Mouse (Mus musculus) heart, embryonic 14.5 days (tissue): ENCODE results near the gene Fam83e. TPM values are rescaled to one million over a fixed set of nuclear protein-coding genes. Genes with fewer than 3 reads are reported as not detected.

ENCODE experiments used
- ATAC-seq: fragments of 200-750 bp; cut with Nextera tagmentation; 2 replicates; pipeline ENCODE4 v1.8.0; 2017; ENCODE audit warnings: low read depth, moderate TSS enrichment; ENCODE audit not compliant: insufficient number of reproducible peaks, insufficient read depth, low FRiP score
- H3K27ac ChIP-seq, 2 experiments: fragments of 200-500 bp in 1 of 2; fragments of 300-500 bp in 1 of 2; sonication (generic) in 1 of 2; replicated peaks in 1 of 2; 2 replicates each; pipeline ENCODE4 v1.5.1; 2012 to 2014; ENCODE audit warnings: low read depth in 2 of 2, low read length in 2 of 2, control low read depth in 1 of 2, mild to moderate bottlenecking in 1 of 2, mixed read lengths in 1 of 2; ENCODE audit not compliant: control insufficient read depth in 1 of 2, insufficient read depth in 1 of 2
- H3K27me3 ChIP-seq: fragments of 300-500 bp; sonication (generic); 2 replicates; pipeline ENCODE4 v1.6.1; 2014; ENCODE audit warnings: mild to moderate bottlenecking, low read length, control low read depth; ENCODE audit not compliant: control insufficient read depth, insufficient read depth
- H3K36me3 ChIP-seq: fragments of 300-500 bp; sonication (generic); 2 replicates; pipeline ENCODE4 v1.6.1; 2014; ENCODE audit warnings: mild to moderate bottlenecking, control low read depth, low read length, mixed read lengths; ENCODE audit not compliant: control insufficient read depth, insufficient read depth
- H3K4me1 ChIP-seq, 2 experiments: fragments of 200-500 bp in 1 of 2; fragments of 300-500 bp in 1 of 2; sonication (generic) in 1 of 2; 2 replicates each; pipeline ENCODE4 v1.6.1; 2012 to 2014; ENCODE audit warnings: low read length in 2 of 2, control low read depth in 1 of 2, mixed read lengths in 1 of 2; ENCODE audit not compliant: control insufficient read depth in 2 of 2, insufficient read depth in 2 of 2
- H3K4me2 ChIP-seq: fragments of 300-500 bp; sonication (generic); 2 replicates; pipeline ENCODE4 v1.6.1; 2014; ENCODE audit warnings: mild to moderate bottlenecking, low read length
- H3K4me3 ChIP-seq, 2 experiments: fragments of 200-500 bp in 1 of 2; fragments of 300-500 bp in 1 of 2; sonication (generic) in 1 of 2; 2 replicates each; pipeline ENCODE4 v1.5.1; 2012 to 2014; ENCODE audit warnings: low read length in 2 of 2, mild to moderate bottlenecking in 2 of 2, control low read depth in 1 of 2, low read depth in 1 of 2, moderate library complexity in 1 of 2; ENCODE audit not compliant: control insufficient read depth in 1 of 2, insufficient read depth in 1 of 2
- H3K9ac ChIP-seq: fragments of 300-500 bp; sonication (generic); 2 replicates; pipeline ENCODE4 v1.6.1; 2014; ENCODE audit warnings: mild to moderate bottlenecking, low read length
- H3K9me3 ChIP-seq: fragments of 300-500 bp; sonication (generic); 2 replicates; pipeline ENCODE4 v1.6.1; 2016; ENCODE audit warnings: low read length, control low read depth; ENCODE audit not compliant: control insufficient read depth
- WGBS: fragments of 180-500 bp; shearing (Covaris S2); extraction: QIAGEN DNeasy Blood & Tissue Kit; methylation state at CpG from one replicate; pipeline ENCODE4 v1.1.7; 2014; 5-methylcytosine and 5-hydroxymethylcytosine counted together
- polyA plus RNA-seq: library from polyadenylated mRNA; unstranded; fragments of >200 nt; fragmentation: Nextera tagmentation; extraction: Ambion mirVana; gene quantifications from 2 replicates; pipeline ENCODE4 v1.2.1, GENCODE M21; 2014

The Fam83e gene
- polyA plus RNA-seq, 1 experiment from 2014 or later = 0.31 TPM

DNA sequence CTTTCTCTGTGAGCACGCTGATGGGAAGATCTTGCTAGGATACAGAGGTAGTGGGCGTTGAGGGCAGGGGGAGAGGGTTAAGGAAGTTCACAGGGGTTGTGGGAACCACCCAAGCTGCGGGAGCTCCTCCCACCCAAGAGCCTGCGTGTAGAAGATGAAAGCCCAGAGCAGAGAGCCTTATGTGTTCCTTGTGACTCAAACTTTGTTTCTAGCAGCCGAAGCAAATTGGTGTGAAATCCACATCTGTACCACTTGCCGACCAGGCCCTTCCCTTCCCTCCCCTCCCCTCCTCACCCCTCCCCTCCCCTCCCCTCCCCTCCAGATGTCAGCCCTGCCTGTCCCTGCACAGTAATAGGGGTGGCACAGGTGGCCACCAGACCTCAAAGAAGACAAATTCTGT, 25.9 kb upstream of the Fam83e start:
- no peaks in the 10 kb centered on the region for H3K9me3 ChIP-seq
- H3K27ac ChIP-seq = no peak overlapping the region
- H3K4me3 ChIP-seq = no peak overlapping the region
- H3K36me3 ChIP-seq = no peaks in the 10 kb centered on the region
- ATAC-seq = no peak
- WGBS = 37% methylated on average over 6 of the region's 6 CpGs
- H3K9ac ChIP-seq = no peak overlapping the region
- peaks cover 4 to 14% of the 10 kb centered on the region in 2 experiments for H3K4me1 ChIP-seq
- H3K27me3 ChIP-seq = peaks cover 18% of the 10 kb centered on the region
- H3K4me2 ChIP-seq = no peak overlapping the region

DNA sequence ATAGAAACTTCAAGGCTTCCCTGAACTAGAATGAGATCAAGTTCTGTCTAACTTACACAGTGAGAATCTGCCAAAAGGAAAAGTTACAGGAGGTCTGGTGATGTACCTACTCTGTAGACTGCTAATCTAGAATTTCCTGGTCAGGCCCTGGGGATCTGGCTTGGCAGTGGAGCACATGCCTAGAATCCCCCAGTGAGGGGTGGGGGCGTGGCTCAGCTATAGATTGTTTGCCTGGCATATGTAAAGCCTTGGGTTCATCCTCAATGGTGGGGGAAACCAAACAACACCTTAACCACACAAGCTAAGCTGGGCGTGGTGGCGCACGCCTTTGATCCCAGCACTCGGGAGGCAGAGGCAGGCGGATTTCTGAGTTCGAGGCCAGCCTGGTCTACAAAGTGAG, 23.1 kb upstream of the Fam83e start:
- H3K27me3 ChIP-seq = peaks cover 23% of the 10 kb centered on the region
- H3K4me1 ChIP-seq = peaks cover 6 to 13% of the 10 kb centered on the region in 2 experiments
- 86% methylated on average over 6 of the region's 7 CpGs for whole genome bisulfite sequencing
- no peak overlapping the region for H3K4me3 ChIP-seq
- no peaks in the 10 kb centered on the region for H3K9me3 ChIP-seq
- ATAC-seq = no peak
- H3K9ac ChIP-seq = no peak overlapping the region
- no peak overlapping the region for H3K4me2 ChIP-seq
- H3K36me3 ChIP-seq = no peaks in the 10 kb centered on the region
- no peak overlapping the region for H3K27ac ChIP-seq

DNA sequence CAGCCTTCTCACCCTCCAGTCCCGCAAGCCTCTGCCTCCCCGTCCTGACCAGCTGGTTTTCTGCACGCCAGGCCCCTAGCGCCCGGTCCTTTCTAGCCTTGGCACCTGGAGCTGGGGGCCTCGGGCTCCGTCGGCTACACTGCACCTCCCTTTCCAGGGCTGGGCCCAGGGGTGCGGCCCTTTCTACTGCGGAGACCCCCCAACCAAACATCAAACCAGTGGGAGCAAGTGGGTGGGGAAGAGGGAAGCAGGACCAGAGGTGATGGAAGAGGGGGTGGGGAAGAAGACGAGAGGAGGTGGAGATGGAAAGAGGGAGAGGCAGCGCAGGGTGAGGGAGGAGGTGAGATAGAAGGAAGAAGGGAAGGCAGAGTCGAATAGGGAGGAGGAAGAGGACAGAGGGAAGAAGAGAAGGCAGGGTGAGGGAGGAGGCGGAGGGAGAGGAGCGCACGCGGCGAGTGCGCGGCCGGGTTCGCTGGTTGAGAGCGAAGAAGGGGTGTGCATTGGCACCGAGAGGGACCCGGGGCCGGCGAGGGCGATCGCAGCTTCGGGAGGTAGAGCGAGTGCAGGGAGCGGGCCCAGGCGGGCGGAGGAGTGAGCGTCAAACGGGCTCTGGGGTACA, 21.4 kb upstream of the Fam83e start, which contains the start of gene Car11:
Car11 (plus strand) TSS at position 321 of the 619 bp plus-strand sequence.
- no peak for ATAC-seq
- peak within 1 kb of the TSS; percentile 83 for H3K4me2 ChIP-seq
- no peak within 1 kb of the TSS for H3K27ac ChIP-seq
- H3K36me3 ChIP-seq = no peaks in the 10 kb centered on the region
- WGBS = 3% methylated on average over 36 of the region's 36 CpGs
- peaks cover 14 to 26% of the 10 kb centered on the region in 2 experiments for H3K4me1 ChIP-seq
- H3K9ac ChIP-seq = peak within 1 kb of the TSS; percentile 65
- no peaks in the 10 kb centered on the region for H3K9me3 ChIP-seq
- peak within 1 kb of the TSS; percentile 32 to 43 for H3K4me3 ChIP-seq
- H3K27me3 ChIP-seq = peaks cover 23% of the 10 kb centered on the region

DNA sequence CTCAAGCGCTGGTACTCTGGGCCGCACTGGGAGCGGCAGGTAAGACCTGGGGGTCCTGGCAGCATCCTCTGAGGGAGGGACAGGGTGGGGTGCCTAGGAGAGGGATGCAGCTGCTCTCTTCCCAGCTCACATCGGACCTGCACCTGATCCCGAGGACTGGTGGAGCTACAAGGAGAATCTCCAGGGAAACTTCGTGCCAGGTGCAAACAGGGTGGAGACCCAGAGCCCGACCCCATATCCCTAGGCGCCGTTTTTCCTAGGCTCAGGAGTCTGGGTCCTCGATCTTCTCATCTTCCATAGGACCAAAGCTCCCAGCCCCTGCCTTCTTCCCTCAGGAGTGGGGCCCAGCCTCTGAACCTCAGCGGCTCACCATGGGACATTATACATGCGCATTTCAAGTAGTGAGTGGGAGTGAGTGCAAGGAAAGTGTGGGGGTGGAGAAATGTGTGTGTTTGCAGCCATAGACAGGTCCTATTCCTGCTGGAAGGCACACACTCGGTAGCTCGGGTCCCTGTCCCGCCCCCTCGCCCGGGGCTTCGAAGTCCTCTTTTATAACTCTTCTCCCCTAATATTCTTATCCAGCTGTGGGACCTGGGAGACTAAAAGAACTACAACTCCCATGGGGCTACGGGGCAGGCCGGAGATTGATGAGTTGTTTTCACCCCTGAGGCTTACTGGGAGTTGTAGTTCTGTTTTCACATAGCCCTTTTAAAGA, 20.6 kb upstream of the Fam83e start:
- peak overlapping the region; percentile 65 for H3K9ac ChIP-seq
- peaks cover 23% of the 10 kb centered on the region for H3K27me3 ChIP-seq
- no peaks in the 10 kb centered on the region for H3K36me3 ChIP-seq
- ATAC-seq = no peak
- H3K4me2 ChIP-seq = peak overlapping the region; percentile 83
- H3K4me1 ChIP-seq = peaks cover 14 to 27% of the 10 kb centered on the region in 2 experiments
- H3K9me3 ChIP-seq = no peaks in the 10 kb centered on the region
- H3K27ac ChIP-seq = no peak overlapping the region
- peak overlapping the region; percentile 32 to 43 for H3K4me3 ChIP-seq
- under 1% methylated on average over 20 of the region's 20 CpGs for WGBS

DNA sequence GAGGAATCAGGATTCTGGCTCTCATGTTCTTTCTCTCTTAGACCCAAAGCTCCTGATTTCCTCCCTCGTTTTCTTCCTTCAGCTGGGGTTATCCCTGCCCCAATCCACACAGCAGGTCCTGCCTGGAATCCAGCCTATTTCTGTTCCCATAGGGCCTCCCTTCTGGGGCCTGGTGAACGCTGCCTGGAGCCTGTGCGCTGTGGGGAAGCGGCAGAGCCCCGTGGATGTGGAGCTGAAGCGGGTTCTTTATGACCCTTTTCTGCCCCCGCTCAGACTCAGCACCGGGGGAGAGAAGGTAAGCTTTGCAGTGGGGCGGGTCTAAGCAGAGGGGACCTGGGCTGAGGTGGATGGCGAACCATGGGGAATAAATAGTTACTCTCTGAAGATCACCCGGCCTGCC, 19.9 kb upstream of the Fam83e start:
- Histone ChIP-seq H3K4me2 (peak overlapping the region; percentile 83), H3K4me3 (peak overlapping the region; percentile 31 to 43), H3K27ac (peak overlapping the region; percentile 15 to 59; a peak in 2 of 4 replicates), H3K9ac (peak overlapping the region; percentile 58), H3K27me3 (peaks cover 23% of the 10 kb centered on the region), H3K4me1 (peaks cover 17 to 33% of the 10 kb centered on the region in 2 experiments), H3K9me3 (no peaks in the 10 kb centered on the region), H3K36me3 (no peaks in the 10 kb centered on the region)
- 27% methylated on average over 11 of the region's 11 CpGs for WGBS
- ATAC-seq = no peak

DNA sequence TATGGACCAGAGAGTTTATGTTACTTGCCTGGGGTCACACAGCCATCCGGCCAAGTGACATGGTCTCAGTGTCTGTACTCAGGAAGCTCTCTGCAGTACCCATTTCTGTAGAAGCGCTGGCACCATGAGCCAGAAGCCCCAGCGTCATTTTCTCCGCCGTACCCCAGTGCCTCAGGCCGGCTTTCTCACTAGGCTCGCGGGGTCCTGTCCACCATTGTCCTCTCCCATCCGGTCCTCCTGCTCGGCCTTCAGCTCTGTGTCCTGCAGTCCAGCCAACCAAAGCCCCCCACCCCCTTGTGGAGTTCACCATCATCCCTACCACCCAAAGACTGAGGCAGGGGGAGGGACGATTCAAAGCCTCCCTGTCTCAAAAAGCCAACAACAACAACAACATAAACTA, 19.4 kb upstream of the Fam83e start:
- H3K4me3 ChIP-seq = no peak overlapping the region
- no peak for ATAC-seq
- peak overlapping the region; percentile 83; the same call in 1 of the 2 replicates for H3K4me2 ChIP-seq
- peak overlapping the region; percentile 58; the same call in 1 of the 2 replicates for H3K9ac ChIP-seq
- H3K27ac ChIP-seq = no peak overlapping the region
- no peaks in the 10 kb centered on the region for H3K9me3 ChIP-seq
- peaks cover 17 to 34% of the 10 kb centered on the region in 2 experiments for H3K4me1 ChIP-seq
- no peaks in the 10 kb centered on the region for H3K36me3 ChIP-seq
- 90% methylated on average over 11 of the region's 11 CpGs for WGBS
- peaks cover 23% of the 10 kb centered on the region for H3K27me3 ChIP-seq

DNA sequence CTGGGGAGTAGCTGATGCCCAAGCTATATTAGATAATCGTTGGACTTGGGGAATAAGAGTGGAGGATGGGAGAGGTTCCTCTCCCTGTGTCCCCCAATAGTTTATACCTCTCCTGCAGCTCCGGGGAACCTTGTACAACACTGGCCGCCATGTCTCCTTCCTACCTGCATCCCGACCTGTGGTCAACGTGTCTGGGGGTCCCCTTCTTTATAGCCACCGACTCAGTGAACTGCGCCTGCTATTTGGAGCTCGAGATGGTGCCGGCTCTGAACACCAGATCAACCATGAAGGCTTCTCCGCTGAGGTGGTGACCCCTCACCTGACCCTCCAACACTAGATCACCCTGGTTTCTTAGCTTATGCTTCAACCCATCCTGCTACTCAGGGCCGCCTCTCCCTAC, 18.7 kb upstream of the Fam83e start:
- Histone ChIP-seq H3K9me3 (no peaks in the 10 kb centered on the region), H3K36me3 (no peaks in the 10 kb centered on the region), H3K4me3 (no peak overlapping the region), H3K27ac (no peak overlapping the region), H3K4me1 (peaks cover 22 to 39% of the 10 kb centered on the region in 2 experiments), H3K9ac (no peak overlapping the region), H3K4me2 (no peak overlapping the region), H3K27me3 (peaks cover 23% of the 10 kb centered on the region)
- 91% methylated on average over 11 of the region's 11 CpGs for whole genome bisulfite sequencing
- no peak for ATAC-seq
